In the genomic region with DNA sequence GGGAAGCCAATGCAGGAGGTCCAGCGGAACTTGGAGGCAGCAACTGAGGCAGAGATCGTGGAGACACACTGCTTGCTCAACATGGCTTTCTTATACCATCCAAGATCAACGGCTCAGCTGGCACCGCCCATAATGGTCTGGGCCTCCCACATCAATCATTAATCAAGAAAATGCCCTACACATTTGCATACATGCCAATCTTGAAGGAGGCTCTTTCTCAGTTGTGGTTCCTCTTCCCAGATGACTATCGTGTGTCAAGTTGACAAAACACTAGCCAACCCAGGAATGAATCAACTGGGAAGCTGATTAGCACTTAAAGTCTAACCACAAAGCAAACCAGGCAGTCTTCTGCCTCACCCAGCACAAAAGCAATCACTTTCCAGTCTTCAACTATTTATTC, we compare ENCODE assay signal across 32 mouse cellular contexts.
DNase-seq lines count a peak whose midpoint lies in the region; ATAC-seq and TF ChIP-seq lines count a peak whose summit lies in the region.
"Had no signal": no experiment of that assay in that cellular context is flagged by ENCODE, and none has a peak within 500 bp of the region (broad histone marks: within the 10 kb centered on the region; RNA-seq: fewer than 3 reads in every experiment).

No protein-coding gene starts in this region.

- TF ChIP-seq CTCF in midbrain, postnatal 0 days (IDR thresholded peaks at IDR 0.05), result no peak
- TF ChIP-seq CTCF in bone marrow macrophage, adult 2 months (IDR thresholded peaks at IDR 0.05; ENCODE audit: low read depth, low read length), result no peak

- H3K27ac ChIP-seq in midbrain, embryonic 11.5 days (ENCODE audit: low read depth, low read length), result no peak overlapping the region
- no peak overlapping the region for H3K27ac ChIP-seq in midbrain, postnatal 0 days (ENCODE audit: low read depth, low read length)
- peak overlapping the region; percentile 72 for H3K27ac ChIP-seq in bone marrow macrophage, adult 2 months (ENCODE audit: insufficient read depth, low read depth, low read length)
- no peak overlapping the region for H3K27ac ChIP-seq in liver, embryonic 13.5 days
- H3K27ac ChIP-seq in forebrain, embryonic 10.5 days, result no peak overlapping the region
- H3K27ac ChIP-seq: embryonic facial prominence, embryonic 12.5 days; heart, embryonic 10.5 days; heart, embryonic 15.5 days; hindbrain, embryonic 12.5 days; hindbrain, postnatal 0 days; intestine, embryonic 15.5 days; kidney, postnatal 0 days; limb, embryonic 15.5 days; stomach, postnatal 0 days had no signal

- H3K4me2 ChIP-seq in midbrain, embryonic 11.5 days, result no peak overlapping the region
- no peak overlapping the region for H3K4me2 ChIP-seq in midbrain, postnatal 0 days (ENCODE audit: low read depth, low read length, poor library complexity, severe bottlenecking)
- H3K4me2 ChIP-seq in liver, embryonic 13.5 days, result peak overlapping the region; percentile 28; the same call in 1 of the 2 replicates
- H3K4me2 ChIP-seq: embryonic facial prominence, embryonic 12.5 days; heart, embryonic 15.5 days; hindbrain, embryonic 12.5 days; intestine, embryonic 15.5 days; limb, embryonic 15.5 days had no signal

- H3K9ac ChIP-seq in midbrain, embryonic 11.5 days (ENCODE audit: low read length), result no peak overlapping the region
- H3K9ac ChIP-seq in midbrain, postnatal 0 days (replicated peaks; ENCODE audit: low read length, poor library complexity, severe bottlenecking), result no peak overlapping the region
- no peak overlapping the region for H3K9ac ChIP-seq in liver, embryonic 13.5 days
- H3K9ac ChIP-seq: embryonic facial prominence, embryonic 12.5 days; heart, embryonic 15.5 days; hindbrain, embryonic 12.5 days; intestine, embryonic 15.5 days; limb, embryonic 15.5 days had no signal

- DNase-seq in midbrain, embryonic 11.5 days (ENCODE audit: low spot score, missing footprints), result peak; percentile 45
- DNase-seq in midbrain, postnatal 0 days (ENCODE audit: low spot score), result no peak
- DNase-seq in liver, embryonic 13.5 days, result no peak
- DNase-seq in forebrain, embryonic 10.5 days (ENCODE audit: extremely low spot score, low spot score), result no peak
- DNase-seq in embryo, embryonic 9.5 days (ENCODE audit: extremely low spot score), result no peak
- no peak for DNase-seq in layer of hippocampus, adult 9-10 months (ENCODE audit: low spot score)
- DNase-seq: cerebellum, adult 2 months; cerebellum, postnatal 14 days; gastrocnemius, postnatal 10 days; heart, postnatal 36 days; kidney, adult 2 months; kidney, postnatal 4 days; layer of hippocampus, postnatal 36 days; left cerebral cortex, postnatal 4 days; lung, adult 2 months; lung, postnatal 10 days; midbrain, embryonic 14.5 days; right cerebral cortex, adult 18-20 months; spleen, adult 18-20 months; thymus, adult 18-20 months; thymus, postnatal 25 days had no signal

- H3K4me1 ChIP-seq in midbrain, embryonic 11.5 days (ENCODE audit: control insufficient read depth, insufficient read depth, low read length), result 0 out of 2 replicates have a peak, but pooled peaks cover 2% of the 10 kb centered on the region
- no peaks in the 10 kb centered on the region for H3K4me1 ChIP-seq in midbrain, postnatal 0 days (ENCODE audit: insufficient read depth, low read length)
- peaks cover 33% of the 10 kb centered on the region for H3K4me1 ChIP-seq in bone marrow macrophage, adult 2 months (ENCODE audit: control insufficient read depth, insufficient read depth, low read length)
- H3K4me1 ChIP-seq in liver, embryonic 13.5 days (replicated peaks), result peaks cover 37% of the 10 kb centered on the region
- H3K4me1 ChIP-seq in forebrain, embryonic 10.5 days, result peaks cover 15% of the 10 kb centered on the region
- H3K4me1 ChIP-seq: embryonic facial prominence, embryonic 12.5 days; heart, embryonic 10.5 days; hindbrain, embryonic 12.5 days; intestine, embryonic 15.5 days; limb, embryonic 15.5 days had no signal

- no peaks in the 10 kb centered on the region for H3K9me3 ChIP-seq in midbrain, embryonic 11.5 days (ENCODE audit: control insufficient read depth, low read length)
- H3K9me3 ChIP-seq in midbrain, postnatal 0 days (ENCODE audit: low read length), result no peaks in the 10 kb centered on the region
- H3K9me3 ChIP-seq in liver, embryonic 13.5 days (replicated peaks), result no peaks in the 10 kb centered on the region
- no peaks in the 10 kb centered on the region for H3K9me3 ChIP-seq in forebrain, embryonic 10.5 days
- H3K9me3 ChIP-seq: embryonic facial prominence, embryonic 12.5 days; heart, embryonic 10.5 days; heart, embryonic 15.5 days; hindbrain, embryonic 12.5 days; intestine, embryonic 15.5 days; limb, embryonic 15.5 days had no signal

- H3K36me3 ChIP-seq in midbrain, embryonic 11.5 days (ENCODE audit: control insufficient read depth, insufficient read depth, low read length), result no peaks in the 10 kb centered on the region
- H3K36me3 ChIP-seq in midbrain, postnatal 0 days (ENCODE audit: insufficient read depth, low read length), result no peaks in the 10 kb centered on the region
- no peaks in the 10 kb centered on the region for H3K36me3 ChIP-seq in liver, embryonic 13.5 days
- H3K36me3 ChIP-seq in forebrain, embryonic 10.5 days (replicated peaks), result no peaks in the 10 kb centered on the region
- H3K36me3 ChIP-seq: embryonic facial prominence, embryonic 12.5 days; heart, embryonic 10.5 days; heart, embryonic 15.5 days; hindbrain, embryonic 12.5 days; intestine, embryonic 15.5 days; limb, embryonic 15.5 days had no signal

- WGBS in midbrain, embryonic 11.5 days, result 91% methylated on average over 5 of the region's 5 CpGs
- WGBS in midbrain, postnatal 0 days, result 89% methylated on average over 5 of the region's 5 CpGs
- WGBS in liver, embryonic 13.5 days (ENCODE audit: insufficient replicate concordance), result 25% methylated on average over 5 of the region's 5 CpGs
- WGBS in forebrain, embryonic 10.5 days, result 93% methylated on average over 5 of the region's 5 CpGs

- no peak overlapping the region for H3K4me3 ChIP-seq in midbrain, embryonic 11.5 days (ENCODE audit: low read depth, low read length)
- no peak overlapping the region for H3K4me3 ChIP-seq in midbrain, postnatal 0 days (ENCODE audit: low read depth, low read length)
- H3K4me3 ChIP-seq in bone marrow macrophage, adult 2 months (ENCODE audit: insufficient read depth, low read length), result no peak overlapping the region
- no peak overlapping the region for H3K4me3 ChIP-seq in liver, embryonic 13.5 days (replicated peaks)
- no peak overlapping the region for H3K4me3 ChIP-seq in forebrain, embryonic 10.5 days
- H3K4me3 ChIP-seq: embryonic facial prominence, embryonic 12.5 days; heart, embryonic 10.5 days; heart, embryonic 15.5 days; hindbrain, embryonic 12.5 days; intestine, embryonic 15.5 days; limb, embryonic 15.5 days had no signal

- TF ChIP-seq POLR2A in bone marrow macrophage, adult 2 months (IDR thresholded peaks at IDR 0.05; ENCODE audit: borderline replicate concordance, low read depth, low read length), result no peak

- no peak for ATAC-seq in midbrain, embryonic 11.5 days (ENCODE audit: low FRiP score)
- ATAC-seq in midbrain, postnatal 0 days (ENCODE audit: low FRiP score), result no peak
- peak; percentile 27; the same call in 1 of the 2 replicates for ATAC-seq in liver, embryonic 13.5 days (ENCODE audit: low read depth)
- ATAC-seq: forebrain, embryonic 16.5 days; hindbrain, postnatal 0 days; intestine, embryonic 15.5 days had no signal

- H3K27me3 ChIP-seq in midbrain, embryonic 11.5 days (ENCODE audit: control insufficient read depth, insufficient read depth, low read length), result no peaks in the 10 kb centered on the region
- no peaks in the 10 kb centered on the region for H3K27me3 ChIP-seq in midbrain, postnatal 0 days (ENCODE audit: insufficient read depth, low read length)
- no peaks in the 10 kb centered on the region for H3K27me3 ChIP-seq in liver, embryonic 13.5 days
- no peaks in the 10 kb centered on the region for H3K27me3 ChIP-seq in forebrain, embryonic 10.5 days (ENCODE audit: poor library complexity, severe bottlenecking)
- H3K27me3 ChIP-seq: embryonic facial prominence, embryonic 12.5 days; heart, embryonic 15.5 days; hindbrain, embryonic 12.5 days; intestine, embryonic 15.5 days; limb, embryonic 15.5 days had no signal
